Mouse (Mus musculus) cerebellum, adult 11-12 months (tissue): ENCODE measurements around the gene Rab12.

Experiments
- DNase-seq: peaks from one replicate; pipeline ENCODE4 v3.0.0; 2022

The Rab12 gene

DNA sequence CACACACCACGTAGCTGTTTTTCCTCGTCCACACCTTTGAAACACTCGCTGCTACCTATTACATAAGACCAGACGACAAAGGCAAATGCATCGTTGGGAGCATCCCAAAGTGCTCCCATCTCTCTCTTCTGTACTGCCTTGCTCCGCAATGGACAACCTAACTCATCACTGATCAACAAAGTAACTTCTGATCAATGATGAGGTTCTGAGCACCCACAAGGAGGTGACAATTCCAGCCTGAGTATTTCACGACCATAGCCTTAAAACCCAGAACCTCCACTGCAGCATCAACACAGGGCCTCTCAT is 72.6 kb downstream of the Rab12 start:
- peak; percentile 67 for DNase-seq

DNA sequence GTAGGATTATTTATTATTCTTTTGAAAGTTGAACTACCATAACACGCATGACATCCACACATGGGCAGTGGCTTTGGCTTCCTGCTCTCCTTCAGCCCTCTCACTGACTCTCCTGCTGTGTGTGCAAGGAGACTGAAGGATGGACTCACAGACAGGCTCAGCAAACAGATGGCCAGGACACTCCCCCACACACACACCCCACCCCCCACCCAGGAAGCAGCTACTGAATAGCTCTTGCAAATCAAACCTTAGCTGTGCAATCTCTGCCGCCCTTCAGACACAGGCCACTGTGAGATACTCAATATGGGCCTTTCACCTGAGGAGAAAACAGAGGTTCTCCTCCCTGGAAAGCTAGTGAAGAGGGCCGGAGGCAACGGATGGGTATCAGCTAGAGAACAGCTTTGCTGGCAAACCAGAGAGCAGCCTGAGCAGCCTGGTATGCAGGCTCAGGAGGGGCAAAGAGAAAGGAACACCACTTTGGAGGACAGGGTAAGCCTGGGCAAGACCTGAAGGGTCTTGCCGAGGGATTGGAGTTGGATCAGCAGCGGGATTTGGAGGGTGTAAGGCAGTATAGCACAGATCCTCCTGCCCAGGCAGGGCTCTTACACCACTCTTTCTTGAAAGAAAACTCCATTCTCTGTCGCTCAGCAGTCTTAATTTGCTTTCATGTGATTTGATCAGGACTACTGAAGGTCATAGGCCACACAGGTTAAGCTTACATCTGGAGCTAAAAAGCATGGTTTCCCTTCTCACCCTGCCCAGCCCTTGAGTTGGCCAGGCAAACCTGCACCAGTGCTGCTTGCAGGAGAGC is 73.1 kb downstream of the Rab12 start:
- DNase-seq: peak; percentile 63
